Mouse (Mus musculus): ENCODE data around the gene Zcchc4.

The Zcchc4 gene

GRCm38 (mm10) chr5:52871986-52872385 lies 96.8 kb downstream of the Zcchc4 start:
- ATAC-seq (ENCODE audit: low TSS enrichment) = no peak
